Mouse (Mus musculus) CH12.LX (cell line): ENCODE measurements around the gene Wnt5a.

Source experiments
- CTCF ChIP-seq, 2 experiments: IDR thresholded peaks in 1 of 2; conservative IDR thresholded peaks in 1 of 2; 2 replicates each; pipeline ENCODE4 v1.5.1; 2011 to 2012; ENCODE audit warnings: low read depth in 2 of 2, low read length in 2 of 2, improper control_type of control experiment in 1 of 2, inconsistent platforms in 1 of 2, mild to moderate bottlenecking in 1 of 2, moderate library complexity in 1 of 2
- E2F4 ChIP-seq: IDR thresholded peaks from 2 replicates; pipeline ENCODE4 v1.6.1; 2011; ENCODE audit warnings: low read depth, low read length, improper control_type of control experiment; ENCODE audit not compliant: insufficient replicate concordance
- ETS1 ChIP-seq: conservative IDR thresholded peaks from 2 replicates; pipeline ENCODE4 v1.6.1; 2012; ENCODE audit warnings: low read depth, mild to moderate bottlenecking, inconsistent platforms, low read length, improper control_type of control experiment, moderate library complexity
- GABPA ChIP-seq: IDR thresholded peaks from 2 replicates; pipeline ENCODE4 v1.6.1; 2012; ENCODE audit warnings: low read depth, low read length, improper control_type of control experiment, inconsistent platforms; ENCODE audit not compliant: insufficient replicate concordance
- MAX ChIP-seq: IDR thresholded peaks from 2 replicates; pipeline ENCODE4 v1.6.1; 2011; ENCODE audit warnings: low read length, improper control_type of control experiment
- MAZ ChIP-seq: IDR thresholded peaks from 2 replicates; pipeline ENCODE4 v1.6.1; 2012; ENCODE audit warnings: low read depth, mild to moderate bottlenecking, inconsistent platforms, low read length, improper control_type of control experiment, moderate library complexity
- POLR2A ChIP-seq: IDR thresholded peaks from 2 replicates; pipeline ENCODE4 v1.6.1; 2011; ENCODE audit warnings: low read depth, mild to moderate bottlenecking, improper control_type of control experiment, low read length
- SMC3 ChIP-seq: IDR thresholded peaks from 2 replicates; pipeline ENCODE4 v1.6.1; 2011; ENCODE audit warnings: low read depth, low read length, improper control_type of control experiment
- TCF12 ChIP-seq: IDR thresholded peaks from 2 replicates; pipeline ENCODE4 v1.6.1; 2014; ENCODE audit warnings: low read depth, mild to moderate bottlenecking, inconsistent platforms, low read length, improper control_type of control experiment

DNA sequence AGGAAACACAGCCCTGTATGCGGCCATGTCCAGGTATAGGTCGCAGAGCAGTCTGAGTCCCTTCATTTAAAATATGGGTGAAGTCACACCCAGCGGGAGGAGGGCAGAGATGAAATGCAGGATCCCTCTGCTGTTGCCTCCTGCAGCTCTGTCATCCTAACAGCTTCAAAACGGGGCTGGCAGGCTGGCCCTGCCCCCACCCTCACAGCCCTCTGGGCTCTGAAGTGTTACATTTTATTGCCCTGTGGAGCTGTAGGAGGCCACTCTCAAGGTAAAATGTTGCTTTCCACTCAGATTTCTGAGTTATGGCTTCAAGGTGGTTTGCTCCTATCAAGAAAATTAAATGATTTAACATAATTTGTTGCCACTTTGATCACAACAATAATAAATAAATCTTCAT, 34.9 kb upstream of the Wnt5a start:
- TF ChIP-seq GABPA (no peak), TCF12 (no peak), SMC3 (no peak), ETS1 (no peak), E2F4 (no peak), CTCF (conservative IDR thresholded peaks at IDR 0.05 in 1 of 2, IDR thresholded peaks at IDR 0.05 in 1 of 2; ENCODE audit: low read depth in 2 of 2, low read length in 2 of 2) (no peak), MAX (no peak), POLR2A (no peak), MAZ (no peak)
